Mouse (Mus musculus): ENCODE data around the gene Thap7.

DNA sequence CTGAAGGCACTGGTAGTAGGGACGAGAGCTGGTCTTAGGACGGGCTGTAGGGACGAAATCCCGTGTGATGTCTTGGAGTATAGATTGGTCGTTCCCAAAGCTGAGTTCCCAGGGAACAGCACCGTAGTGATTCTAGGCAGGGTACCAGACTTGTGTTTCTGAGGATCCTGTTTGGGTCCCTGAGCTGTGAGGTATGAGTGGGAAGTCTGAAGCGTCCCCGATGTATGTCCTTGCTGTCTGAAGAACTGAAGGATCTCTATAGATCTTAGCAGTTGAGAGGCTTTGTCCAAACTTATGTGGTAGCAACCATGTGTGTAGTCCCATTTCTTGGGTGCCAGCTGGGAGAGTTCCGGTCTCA is 21.7 kb downstream of the Thap7 start:
- TF ChIP-seq HCFC1 (IDR thresholded peaks at IDR 0.05; ENCODE audit: borderline replicate concordance, insufficient read depth, low read length) (no peak), MAFK (IDR thresholded peaks at IDR 0.05; ENCODE audit: insufficient read depth, low read depth, low read length) (no peak)

All from ES-E14 (cell line).